Mouse (Mus musculus) spleen, postnatal 10 days (tissue): ENCODE results near the gene Ccdc170.
"Not testable (repeated sequence)": the region's sequence is repeated elsewhere in the genome, so short reads cannot be mapped to it uniquely, and the experiment has no call there.

Experiments used
- DNase-seq, 2 experiments: peaks; one replicate each; pipeline ENCODE4 v3.0.0; 2021 to 2022; ENCODE audit warnings: low spot score in 2 of 2

Ccdc170 gene

GRCm38 (mm10) chr10:4482355-4482754, at the start of gene Ccdc170:
Gene Ccdc170, plus strand, starts transcription at chr10:4482502.
- DNase-seq = no peak

GRCm38 (mm10) chr10:4432996-4433755, 49.1 kb upstream of the Ccdc170 start:
- no peak for DNase-seq

GRCm38 (mm10) chr10:4433871-4434270, 48.4 kb upstream of the Ccdc170 start:
- not testable (repeated sequence) for DNase-seq

- DNase-seq = no peak
These were observed 46.9 kb upstream of the Ccdc170 start for GRCm38 (mm10) chr10:4435416-4435815.

- no peak for DNase-seq
These were observed 25.9 kb upstream of the Ccdc170 start for GRCm38 (mm10) chr10:4456409-4456808.

GRCm38 (mm10) chr10:4460201-4460600, 22.1 kb upstream of the Ccdc170 start:
- DNase-seq = no peak

- DNase-seq = no peak
These were observed 16.5 kb upstream of the Ccdc170 start for GRCm38 (mm10) chr10:4465799-4466198.

- no peak for DNase-seq
These were observed 12.9 kb upstream of the Ccdc170 start for GRCm38 (mm10) chr10:4469406-4469805.

- DNase-seq = no peak
These were observed 8.7 kb upstream of the Ccdc170 start for GRCm38 (mm10) chr10:4473591-4473993.

GRCm38 (mm10) chr10:4475431-4475830, 6.9 kb upstream of the Ccdc170 start:
- DNase-seq = no peak

GRCm38 (mm10) chr10:4476604-4477003, 5.7 kb upstream of the Ccdc170 start:
- no peak for DNase-seq

- DNase-seq = no peak
These were observed 1.4 kb upstream of the Ccdc170 start for GRCm38 (mm10) chr10:4480929-4481328.

- DNase-seq = no peak
These were observed 607 bp upstream of the Ccdc170 start for GRCm38 (mm10) chr10:4481695-4482094.

GRCm38 (mm10) chr10:4483848-4484247, 1.5 kb downstream of the Ccdc170 start:
- DNase-seq = no peak

GRCm38 (mm10) chr10:4484986-4485385, 2.7 kb downstream of the Ccdc170 start:
- no peak for DNase-seq

- no peak for DNase-seq
These were observed 7.6 kb downstream of the Ccdc170 start for GRCm38 (mm10) chr10:4489865-4490264.

- no peak for DNase-seq
These were observed 9.0 kb downstream of the Ccdc170 start for GRCm38 (mm10) chr10:4491281-4491680.

- DNase-seq = no peak
These were observed 9.7 kb downstream of the Ccdc170 start for GRCm38 (mm10) chr10:4492045-4492444.

- DNase-seq = no peak
These were observed 10.6 kb downstream of the Ccdc170 start for GRCm38 (mm10) chr10:4492909-4493308.

GRCm38 (mm10) chr10:4503251-4503650, 20.9 kb downstream of the Ccdc170 start:
- DNase-seq = no peak

- DNase-seq = no peak
These were observed 30.4 kb downstream of the Ccdc170 start for GRCm38 (mm10) chr10:4512725-4513124.

GRCm38 (mm10) chr10:4517614-4518013, 35.3 kb downstream of the Ccdc170 start:
- DNase-seq = no peak

- no peak for DNase-seq
These were observed 37.3 kb downstream of the Ccdc170 start for GRCm38 (mm10) chr10:4519645-4520044.
